21 mouse cellular contexts compared by ENCODE assay signal in the genomic region with DNA sequence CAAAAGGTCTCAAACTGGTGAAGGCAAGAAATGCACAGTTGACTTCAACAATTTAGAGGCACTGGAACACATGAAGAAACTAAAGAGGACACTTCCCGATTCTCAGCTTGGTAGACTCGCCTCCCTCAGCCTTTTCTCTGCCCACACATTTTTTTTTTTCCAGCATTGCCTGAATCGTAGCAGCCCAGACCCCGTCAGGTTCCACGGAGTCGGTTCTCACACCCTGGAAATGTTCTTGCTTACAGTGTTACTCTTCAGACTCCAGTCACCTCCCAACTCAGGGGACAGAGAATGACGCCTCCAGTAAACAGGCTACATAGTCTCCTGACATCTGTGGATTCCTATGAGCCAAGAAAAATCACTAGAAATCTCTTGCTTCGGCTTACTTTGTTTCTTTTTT. TPM values are rescaled to one million over a fixed set of nuclear protein-coding genes. Genes with fewer than 3 reads are reported as not detected.
"Had no signal": no experiment of that assay in that cellular context is flagged by ENCODE, and none has a peak within 500 bp of the region (broad histone marks: within the 10 kb centered on the region; RNA-seq: fewer than 3 reads in every experiment).

No protein-coding gene starts in this region.

- DNase-seq: kidney, adult 11 months; kidney, adult 8-10 months; kidney, postnatal 10 days; kidney, postnatal 36 days; liver, embryonic 13.5 days; lung, adult 2 months; lung, postnatal 14 days; lung, postnatal 4 days; midbrain, embryonic 14.5 days; right cerebral cortex, postnatal 25 days; spleen, adult 18-20 months; thymus, adult 18-20 months; thymus, postnatal 36 days had no signal

- H3K4me3 ChIP-seq: intestine, embryonic 15.5 days; kidney, embryonic 15.5 days; liver, embryonic 13.5 days; stomach, embryonic 15.5 days had no signal

- H3K27ac ChIP-seq: intestine, embryonic 15.5 days; kidney, embryonic 15.5 days; liver, embryonic 13.5 days; stomach, embryonic 15.5 days had no signal

- ATAC-seq: intestine, embryonic 15.5 days had no signal

RNA-seq across cellular contexts. Expression of gene Msln, which starts 6.0 kb away (rescaled TPM):
- total RNA-seq: megakaryocyte progenitor cell, adult 5-6 weeks; megakaryocyte-erythroid progenitor cell, adult 5-6 weeks had no signal

RNA-seq across cellular contexts. Expression of gene Mslnl, which starts 24.3 kb away (rescaled TPM):
- total RNA-seq: liver, adult 2 months; megakaryocyte progenitor cell, adult 5-6 weeks; megakaryocyte-erythroid progenitor cell, adult 5-6 weeks; midbrain, postnatal 0 days had no signal

RNA-seq across cellular contexts. Expression of gene Ccdc78, which starts 26.2 kb away (rescaled TPM):
- total RNA-seq: layer of hippocampus, postnatal 25 days; liver, adult 2 months; megakaryocyte-erythroid progenitor cell, adult 5-6 weeks had no signal
